Mouse (Mus musculus) lung, postnatal 0 days (tissue): ENCODE measurements at regions not wholly inside any gene's neighbourhood (a gene's known extent, or its start where the extent isn't known, plus 50 kb on each side); places are given as distances from the start of the nearest gene placed in this dataset.

ENCODE experiments used
- CTCF ChIP-seq: IDR thresholded peaks from 2 replicates; pipeline ENCODE4 v1.5.1; 2016; ENCODE audit warnings: antibody characterized with exemption, mild to moderate bottlenecking
- EP300 ChIP-seq: IDR thresholded peaks from 2 replicates; pipeline ENCODE4 v1.6.1; 2016; ENCODE audit warnings: antibody characterized with exemption, mild to moderate bottlenecking, control low read depth

GRCm38 (mm10) chr19:60310591-60310990, 84.1 kb upstream of the Fam204a start:
- TF ChIP-seq EP300 (no peak), CTCF (peak; percentile 90)
